Mouse (Mus musculus) heart, adult 2 months (tissue): ENCODE measurements around the gene Dtx3l.

Experiments used
- CTCF ChIP-seq: fragments of 200-600 bp; IDR thresholded peaks from 2 replicates; pipeline ENCODE4 v1.8.1; 2022; ENCODE audit warnings: antibody characterized with exemption, mild to moderate bottlenecking, moderate library complexity
- EP300 ChIP-seq: fragments of 200-500 bp; IDR thresholded peaks from 2 replicates; pipeline ENCODE4 v1.6.1; 2011; ENCODE audit warnings: low read depth, low read length, control low read depth; ENCODE audit not compliant: insufficient read depth

- TF ChIP-seq CTCF = no peak
- TF ChIP-seq EP300 = peak; percentile 76
Measured at GRCm38 (mm10) chr16:35907432-35908201, 31.3 kb downstream of the Dtx3l start.
